Mouse (Mus musculus) G1E (cell line): ENCODE measurements around the gene Lims1.

ENCODE experiments used
- CTCF ChIP-seq: IDR thresholded peaks from 2 replicates; pipeline ENCODE4 v1.5.1; 2012; ENCODE audit warnings: low read depth, low read length, inconsistent platforms, mixed read lengths
- GATA1 ChIP-seq: IDR thresholded peaks from 2 replicates; pipeline ENCODE4 v1.6.1; 2012; ENCODE audit warnings: borderline replicate concordance, low read length, inconsistent platforms, mixed read lengths
- GATA2 ChIP-seq: IDR thresholded peaks from 2 replicates; pipeline ENCODE4 v1.6.1; 2012; ENCODE audit warnings: low read depth, low read length, inconsistent platforms, borderline replicate concordance

- TF ChIP-seq CTCF = no peak
- no peak for TF ChIP-seq GATA2
- no peak for TF ChIP-seq GATA1
Measured at GRCm38 (mm10) chr10:58290742-58291141, 32.5 kb upstream of the Lims1 start.
